ENCODE assay signal across 17 mouse cellular contexts in the genomic region with DNA sequence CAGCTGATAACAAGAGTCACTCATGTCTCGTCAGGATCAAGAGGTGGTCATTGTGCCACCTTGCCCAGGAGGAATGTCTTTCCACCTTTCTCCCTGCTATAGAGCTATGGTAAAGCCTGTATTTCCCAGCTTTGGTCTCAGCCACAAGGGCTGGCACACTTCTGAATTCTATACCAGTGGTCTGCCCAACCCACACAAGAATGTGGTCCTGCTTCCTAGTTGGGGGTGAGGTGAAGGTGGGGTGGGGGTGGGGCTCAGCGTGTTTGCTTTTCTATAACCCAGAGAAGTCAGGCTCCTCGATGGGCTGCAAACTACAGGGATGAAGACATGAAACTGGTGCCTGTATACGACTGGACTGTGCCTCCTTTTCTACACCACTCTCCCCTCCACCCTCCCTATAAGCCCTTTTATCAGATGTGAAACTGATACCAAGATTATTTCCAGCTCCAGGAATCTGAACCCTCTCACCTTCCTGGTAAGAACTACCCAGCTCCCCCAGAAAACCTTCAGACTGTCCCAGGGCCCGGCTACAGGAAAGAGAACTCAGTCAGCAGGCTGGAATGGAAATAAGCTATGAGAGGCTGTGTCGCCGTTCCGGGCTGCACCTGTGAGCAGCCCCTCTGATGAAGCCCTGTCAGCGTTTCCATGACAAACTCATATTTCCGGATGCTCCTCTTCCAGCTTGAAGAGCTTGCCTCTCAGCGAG. TPM values are rescaled to one million over a fixed set of nuclear protein-coding genes. Genes with fewer than 3 reads are reported as not detected.
A peak's percentile ranks its signal among the peaks of the same experiment; 100 is the strongest.
DNase-seq lines count a peak whose midpoint lies in the region; ATAC-seq and TF ChIP-seq lines count a peak whose summit lies in the region.
"Had no signal": no experiment of that assay in that cellular context is flagged by ENCODE, and none has a peak within 500 bp of the region (broad histone marks: within the 10 kb centered on the region; RNA-seq: fewer than 3 reads in every experiment).

No protein-coding gene starts in this region.

- H3K4me3 ChIP-seq in lung, embryonic 14.5 days (ENCODE audit: low read depth, low read length) = no peak overlapping the region
- H3K4me3 ChIP-seq in stomach, embryonic 14.5 days (ENCODE audit: low read depth, low read length) = no peak overlapping the region
- H3K4me3 ChIP-seq in midbrain, embryonic 10.5 days = no peak overlapping the region
- H3K4me3 ChIP-seq: embryonic facial prominence, embryonic 12.5 days; hindbrain, embryonic 15.5 days; limb, embryonic 12.5 days; midbrain, embryonic 15.5 days had no signal

- 43% methylated on average over 11 of the region's 11 CpGs for WGBS in lung, embryonic 14.5 days
- WGBS in stomach, embryonic 14.5 days = 54% methylated on average over 11 of the region's 11 CpGs
- WGBS in midbrain, embryonic 10.5 days = 84% methylated on average over 11 of the region's 11 CpGs

- DNase-seq in lung, embryonic 14.5 days = peak; percentile 40
- no peak for DNase-seq in lung, postnatal 36 days
- DNase-seq in CD4-positive helper T cell, adult 2 months (ENCODE audit: low read depth, low spot score) = peak; percentile 68
- DNase-seq in gastrocnemius, adult 18-20 months (ENCODE audit: low spot score) = no peak
- no peak for DNase-seq in midbrain, embryonic 10.5 days (ENCODE audit: low spot score)
- DNase-seq in cerebellum, postnatal 14 days = no peak
- DNase-seq: cerebellum, adult 11 months; heart, adult 18-20 months; heart, postnatal 10 days; right cerebral cortex, postnatal 25 days had no signal

- ATAC-seq in lung, embryonic 14.5 days (ENCODE audit: insufficient read depth) = peak; percentile 47
- ATAC-seq in activated CD4-positive, CD25-positive, alpha-beta regulatory T cell, adult 4 months = peak; percentile 66
- ATAC-seq in stomach, embryonic 14.5 days (ENCODE audit: insufficient number of reproducible peaks, insufficient read depth, low FRiP score, low read depth) = peak; percentile 48; the same call in 1 of the 2 replicates
- ATAC-seq: midbrain, embryonic 15.5 days had no signal

- no peaks in the 10 kb centered on the region for H3K27me3 ChIP-seq in lung, embryonic 14.5 days (ENCODE audit: insufficient read depth, low read length)
- H3K27me3 ChIP-seq in stomach, embryonic 14.5 days (ENCODE audit: control insufficient read depth, insufficient read depth, low read length) = no peaks in the 10 kb centered on the region
- peaks cover 3% of the 10 kb centered on the region; the same call in 1 of the 2 replicates for H3K27me3 ChIP-seq in midbrain, embryonic 10.5 days (ENCODE audit: low read depth, poor library complexity, severe bottlenecking)
- H3K27me3 ChIP-seq: embryonic facial prominence, embryonic 12.5 days; hindbrain, embryonic 15.5 days; midbrain, embryonic 15.5 days had no signal

- no peak overlapping the region for H3K9ac ChIP-seq in lung, embryonic 14.5 days
- no peak overlapping the region for H3K9ac ChIP-seq in stomach, embryonic 14.5 days (replicated peaks; ENCODE audit: low read depth, low read length)
- H3K9ac ChIP-seq: embryonic facial prominence, embryonic 12.5 days; hindbrain, embryonic 15.5 days; limb, embryonic 12.5 days; liver, embryonic 14.5 days; midbrain, embryonic 15.5 days had no signal

- H3K4me1 ChIP-seq in lung, embryonic 14.5 days (ENCODE audit: insufficient read depth) = peaks cover 4% of the 10 kb centered on the region; the same call in 1 of the 2 replicates
- peaks cover 7% of the 10 kb centered on the region for H3K4me1 ChIP-seq in stomach, embryonic 14.5 days (ENCODE audit: control insufficient read depth, insufficient read depth, low read length)
- peaks cover 15% of the 10 kb centered on the region for H3K4me1 ChIP-seq in midbrain, embryonic 10.5 days

- no peaks in the 10 kb centered on the region for H3K9me3 ChIP-seq in lung, embryonic 14.5 days (ENCODE audit: low read depth, low read length)
- H3K9me3 ChIP-seq in stomach, embryonic 14.5 days (ENCODE audit: control insufficient read depth, low read depth, low read length) = no peaks in the 10 kb centered on the region
- H3K9me3 ChIP-seq in midbrain, embryonic 10.5 days (replicated peaks) = no peaks in the 10 kb centered on the region
- H3K9me3 ChIP-seq: embryonic facial prominence, embryonic 12.5 days; hindbrain, embryonic 15.5 days; limb, embryonic 12.5 days; midbrain, embryonic 15.5 days had no signal

- H3K27ac ChIP-seq in lung, embryonic 14.5 days (ENCODE audit: low read depth) = peak overlapping the region; percentile 55
- peak overlapping the region; percentile 39; the same call in 1 of the 2 replicates for H3K27ac ChIP-seq in stomach, embryonic 14.5 days (ENCODE audit: low read length)
- no peak overlapping the region for H3K27ac ChIP-seq in midbrain, embryonic 10.5 days (replicated peaks)
- H3K27ac ChIP-seq: embryonic facial prominence, embryonic 12.5 days; hindbrain, embryonic 15.5 days; limb, embryonic 12.5 days; liver, embryonic 14.5 days; midbrain, embryonic 15.5 days had no signal

- no peak for TF ChIP-seq CTCF in lung, embryonic 14.5 days (IDR thresholded peaks at IDR 0.05; ENCODE audit: low read depth)

- H3K4me2 ChIP-seq in lung, embryonic 14.5 days = peak overlapping the region; percentile 29; the same call in 1 of the 2 replicates
- no peak overlapping the region for H3K4me2 ChIP-seq in stomach, embryonic 14.5 days (replicated peaks; ENCODE audit: low read depth, low read length)
- H3K4me2 ChIP-seq: embryonic facial prominence, embryonic 12.5 days; hindbrain, embryonic 15.5 days; limb, embryonic 12.5 days; midbrain, embryonic 15.5 days had no signal

- no peaks in the 10 kb centered on the region for H3K36me3 ChIP-seq in lung, embryonic 14.5 days (ENCODE audit: insufficient read depth)
- no peaks in the 10 kb centered on the region for H3K36me3 ChIP-seq in stomach, embryonic 14.5 days (ENCODE audit: control insufficient read depth, insufficient read depth, low read length)
- no peaks in the 10 kb centered on the region for H3K36me3 ChIP-seq in midbrain, embryonic 10.5 days
- H3K36me3 ChIP-seq: embryonic facial prominence, embryonic 12.5 days; hindbrain, embryonic 15.5 days; limb, embryonic 12.5 days; midbrain, embryonic 15.5 days had no signal

RNA-seq across cellular contexts. Expression of gene Dynll2, which starts 24.0 kb away (rescaled TPM):
- polyA plus RNA-seq in lung, embryonic 14.5 days (2014; fragmentation: Nextera tagmentation; extraction: Ambion mirVana) = 19.7 and 19.9 TPM in 2 replicates
- 1 to 10 TPM; 4.3 to 4.4 TPM for polyA plus RNA-seq in activated CD4-positive, CD25-positive, alpha-beta regulatory T cell, adult 4 months (2017; shearing (Covaris generic))
- polyA plus RNA-seq in stomach, embryonic 14.5 days (2014; fragmentation: Nextera tagmentation; extraction: Ambion mirVana) = 14.2 and 16.7 TPM in 2 replicates
- 100 to 1,000 TPM; 192 to 239 TPM for total RNA-seq in gastrocnemius, adult 18-20 months (2021)
- 28.1 and 29.1 TPM in 2 replicates for polyA plus RNA-seq in midbrain, embryonic 10.5 days (2016; fragmentation: Nextera tagmentation; extraction: Ambion mirVana)

RNA-seq across cellular contexts. Expression of gene Srsf1, which starts 35.8 kb away (rescaled TPM):
- polyA plus RNA-seq in lung, embryonic 14.5 days (2014; fragmentation: Nextera tagmentation; extraction: Ambion mirVana) = 446 and 450 TPM in 2 replicates
- polyA plus RNA-seq in activated CD4-positive, CD25-positive, alpha-beta regulatory T cell, adult 4 months (2017; shearing (Covaris generic)) = 10 to 100 TPM; 32.1 to 38.4 TPM
- 345 and 362 TPM in 2 replicates for polyA plus RNA-seq in stomach, embryonic 14.5 days (2014; fragmentation: Nextera tagmentation; extraction: Ambion mirVana)
- 10 to 100 TPM; 53.7 to 75.2 TPM for total RNA-seq in gastrocnemius, adult 18-20 months (2021)
- 413 and 417 TPM in 2 replicates for polyA plus RNA-seq in midbrain, embryonic 10.5 days (2016; fragmentation: Nextera tagmentation; extraction: Ambion mirVana)

RNA-seq across cellular contexts. Expression of gene Vezf1, which starts 56.7 kb away (rescaled TPM):
- 44.5 and 46.8 TPM in 2 replicates for polyA plus RNA-seq in lung, embryonic 14.5 days (2014; fragmentation: Nextera tagmentation; extraction: Ambion mirVana)
- 10 to 100 TPM; 20.6 to 21.0 TPM for polyA plus RNA-seq in activated CD4-positive, CD25-positive, alpha-beta regulatory T cell, adult 4 months (2017; shearing (Covaris generic))
- 46.5 and 50.8 TPM in 2 replicates for polyA plus RNA-seq in stomach, embryonic 14.5 days (2014; fragmentation: Nextera tagmentation; extraction: Ambion mirVana)
- 10 to 100 TPM; 84.6 to 89.9 TPM for total RNA-seq in gastrocnemius, adult 18-20 months (2021)
- polyA plus RNA-seq in midbrain, embryonic 10.5 days (2016; fragmentation: Nextera tagmentation; extraction: Ambion mirVana) = 70.5 and 73.9 TPM in 2 replicates

Comparison
In these comparisons a context has a peak if more than half of its experiments do, and no peak if none do; other contexts are left out.
1. DNase-seq: peak in lung, embryonic 14.5 days (single experiment) and CD4-positive helper T cell, adult 2 months (single experiment); none in lung, postnatal 36 days (single experiment), gastrocnemius, adult 18-20 months (single experiment), midbrain, embryonic 10.5 days (single experiment) and cerebellum, postnatal 14 days (0 of 2).
2. Peak in every context shown above with its lines, with median percentiles within 50 percentile points of each other: ATAC-seq.